Mouse (Mus musculus): ENCODE data around the gene Dbi.

DNA sequence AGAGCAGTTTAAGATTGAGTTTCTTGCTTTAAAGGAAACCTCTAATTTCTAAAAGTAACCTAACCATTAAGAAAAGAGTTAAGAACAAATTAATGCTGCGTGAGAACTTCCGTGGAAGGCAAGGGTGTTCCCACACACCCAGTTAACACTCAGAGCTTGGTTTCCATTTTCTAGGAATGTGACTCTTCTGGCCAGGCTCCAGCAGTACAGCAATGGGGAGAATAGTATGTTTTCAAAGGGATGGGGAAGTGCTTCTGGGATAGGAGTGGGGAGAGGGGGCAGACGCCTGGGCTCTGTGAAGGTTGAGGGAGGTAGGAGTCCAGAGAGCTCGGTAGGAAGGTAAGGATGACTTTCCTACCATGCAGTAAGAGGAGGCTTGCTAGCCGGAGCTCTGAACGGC, 4.6 kb upstream of the Dbi start:
- TF ChIP-seq EP300 (IDR thresholded peaks at IDR 0.05; ENCODE audit: low read depth) (no peak), CTCF (IDR thresholded peaks at IDR 0.05; ENCODE audit: low read depth) (no peak)
